Mouse (Mus musculus): ENCODE results near the gene Clcn7. TPM values are rescaled to one million over a fixed set of nuclear protein-coding genes. Genes with fewer than 3 reads are reported as not detected.
A peak's percentile ranks its signal among the peaks of the same experiment; 100 is the strongest.
"Not testable (repeated sequence)": the region's sequence is repeated elsewhere in the genome, so short reads cannot be mapped to it uniquely, and the experiment has no call there.

Clcn7 gene
- polyA plus RNA-seq, 1 experiment, result 41.4 TPM

DNA sequence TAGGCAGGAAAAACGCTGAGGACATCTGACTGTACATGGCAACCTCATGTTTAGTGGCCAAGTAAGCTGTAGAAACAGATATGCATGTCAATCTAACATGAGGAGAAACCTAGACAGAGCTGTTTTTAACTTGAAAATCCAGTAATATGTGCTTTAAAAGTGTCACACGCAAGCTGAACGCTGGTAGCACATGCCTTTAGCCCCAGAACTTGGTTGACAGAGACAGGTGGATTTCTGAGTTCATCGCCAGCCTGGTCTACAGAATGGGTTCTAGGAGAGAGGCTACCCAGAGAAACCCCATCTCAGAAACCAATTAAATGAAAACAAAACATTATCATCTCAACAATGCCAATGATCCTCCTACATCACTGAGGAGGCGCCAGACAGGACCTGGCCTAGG is 22.0 kb upstream of the Clcn7 start:
- no peak for DNase-seq (ENCODE audit: low read depth)
- TF ChIP-seq CTCF (IDR thresholded peaks at IDR 0.05; ENCODE audit: borderline replicate concordance, extremely low read depth, insufficient read depth, insufficient read length) (no peak), POLR2A (IDR thresholded peaks at IDR 0.05; ENCODE audit: borderline replicate concordance, extremely low read depth, insufficient read depth, insufficient read length, poor library complexity, severe bottlenecking) (no peak)

- DNase-seq (ENCODE audit: low read depth), result peak; percentile 44
- no peak for TF ChIP-seq POLR2A (IDR thresholded peaks at IDR 0.05; ENCODE audit: borderline replicate concordance, extremely low read depth, insufficient read depth, insufficient read length, poor library complexity, severe bottlenecking)
- no peak for TF ChIP-seq CTCF (IDR thresholded peaks at IDR 0.05; ENCODE audit: borderline replicate concordance, extremely low read depth, insufficient read depth, insufficient read length)
Observed at GRCm38 (mm10) chr17:25111739-25112422, 21.3 kb upstream of the Clcn7 start.

GRCm38 (mm10) chr17:25112423-25112810 is 20.8 kb upstream of the Clcn7 start:
- TF ChIP-seq CTCF (IDR thresholded peaks at IDR 0.05; ENCODE audit: borderline replicate concordance, extremely low read depth, insufficient read depth, insufficient read length), result no peak
- no peak for TF ChIP-seq POLR2A (IDR thresholded peaks at IDR 0.05; ENCODE audit: borderline replicate concordance, extremely low read depth, insufficient read depth, insufficient read length, poor library complexity, severe bottlenecking)
- no peak for DNase-seq (ENCODE audit: low read depth)

DNA sequence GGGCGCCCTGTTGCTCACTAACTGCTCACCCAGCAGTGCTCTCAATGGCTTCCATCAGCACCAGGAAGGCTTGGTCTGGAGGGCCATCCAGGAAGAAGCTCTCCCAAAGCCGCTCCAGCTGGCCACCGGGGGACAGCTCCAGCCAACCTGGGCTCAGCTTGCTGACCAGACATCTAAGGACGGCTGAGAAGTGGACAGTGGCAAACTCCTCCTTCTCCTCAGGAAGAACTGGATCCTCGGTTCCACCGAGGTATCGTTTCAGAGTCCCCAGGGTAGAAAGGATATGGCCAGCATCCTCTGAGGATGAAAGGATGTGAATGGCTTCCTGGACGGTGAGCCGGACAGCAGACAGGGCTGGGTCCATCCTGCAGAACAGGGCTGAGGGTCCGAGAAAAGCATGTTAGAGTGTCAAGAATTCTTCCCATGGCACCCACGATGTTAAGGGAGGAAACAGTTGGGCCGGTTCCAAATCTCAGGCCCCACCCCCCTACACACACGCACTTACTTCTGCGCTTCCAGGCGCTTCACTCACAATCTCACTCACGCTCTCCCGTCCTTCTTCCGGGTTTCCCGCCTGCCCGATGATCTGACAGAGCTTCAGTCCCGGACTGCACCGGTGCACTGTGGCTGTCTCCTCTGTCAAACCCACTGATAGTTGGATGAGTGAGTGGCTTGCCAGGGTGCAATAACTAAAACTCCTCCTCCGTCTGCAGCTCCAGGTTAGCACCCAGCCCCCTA is 18.1 kb upstream of the Clcn7 start:
- no peak for DNase-seq (ENCODE audit: low read depth)
- no peak for TF ChIP-seq CTCF (IDR thresholded peaks at IDR 0.05; ENCODE audit: borderline replicate concordance, extremely low read depth, insufficient read depth, insufficient read length)

DNA sequence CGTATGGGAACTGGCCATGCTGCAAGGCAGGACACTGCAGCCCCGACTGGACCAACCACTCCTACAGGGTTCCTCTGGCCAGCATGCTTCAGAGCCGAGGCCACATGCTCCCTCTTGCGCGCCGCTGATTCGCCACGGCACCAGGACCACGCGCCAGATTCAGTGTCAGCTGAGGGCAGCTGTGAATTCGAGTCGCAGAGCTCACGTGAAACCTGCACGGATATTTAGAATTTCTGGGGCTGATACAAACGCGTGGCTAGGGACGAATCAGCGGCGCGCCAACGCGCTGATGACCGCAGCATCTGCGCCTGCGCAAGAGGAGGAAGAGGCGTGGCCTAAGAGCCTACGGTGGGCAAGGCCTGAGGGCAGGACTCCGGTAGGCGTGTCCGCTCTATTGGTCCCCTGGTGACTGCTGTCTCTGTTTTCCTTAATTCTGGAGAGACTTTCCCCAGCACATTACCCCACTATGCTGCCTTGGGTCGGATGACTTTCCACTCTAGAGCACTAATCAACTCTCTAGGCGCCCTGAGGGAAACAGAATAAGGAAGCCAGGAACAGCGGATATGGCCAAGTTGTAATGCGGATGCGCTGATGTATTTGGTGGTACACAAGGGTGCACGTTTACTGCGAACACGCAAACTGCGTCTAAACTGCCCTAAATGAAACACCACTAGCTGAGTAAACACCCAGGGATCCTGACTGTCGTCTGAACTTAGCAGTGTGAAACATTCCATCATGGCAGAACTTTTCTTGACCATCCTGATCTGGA is 17.3 kb upstream of the Clcn7 start, which contains the start of gene Telo2:
Gene Telo2 (minus strand): TSS at position 304 of the 769 bp plus-strand sequence.
- DNase-seq (ENCODE audit: low read depth), result peak; percentile 96
- no peak for TF ChIP-seq CTCF (IDR thresholded peaks at IDR 0.05; ENCODE audit: borderline replicate concordance, extremely low read depth, insufficient read depth, insufficient read length)
- peak; percentile 70; the same call in 1 of the 2 replicates for TF ChIP-seq POLR2A (IDR thresholded peaks at IDR 0.05; ENCODE audit: borderline replicate concordance, extremely low read depth, insufficient read depth, insufficient read length, poor library complexity, severe bottlenecking)

- peak; percentile 41; the same call in 1 of the 2 replicates for TF ChIP-seq CTCF (IDR thresholded peaks at IDR 0.05; ENCODE audit: borderline replicate concordance, extremely low read depth, insufficient read depth, insufficient read length)
- no peak for TF ChIP-seq POLR2A (IDR thresholded peaks at IDR 0.05; ENCODE audit: borderline replicate concordance, extremely low read depth, insufficient read depth, insufficient read length, poor library complexity, severe bottlenecking)
- no peak for DNase-seq (ENCODE audit: low read depth)
Observed at GRCm38 (mm10) chr17:25117263-25117662, 15.9 kb upstream of the Clcn7 start.

DNA sequence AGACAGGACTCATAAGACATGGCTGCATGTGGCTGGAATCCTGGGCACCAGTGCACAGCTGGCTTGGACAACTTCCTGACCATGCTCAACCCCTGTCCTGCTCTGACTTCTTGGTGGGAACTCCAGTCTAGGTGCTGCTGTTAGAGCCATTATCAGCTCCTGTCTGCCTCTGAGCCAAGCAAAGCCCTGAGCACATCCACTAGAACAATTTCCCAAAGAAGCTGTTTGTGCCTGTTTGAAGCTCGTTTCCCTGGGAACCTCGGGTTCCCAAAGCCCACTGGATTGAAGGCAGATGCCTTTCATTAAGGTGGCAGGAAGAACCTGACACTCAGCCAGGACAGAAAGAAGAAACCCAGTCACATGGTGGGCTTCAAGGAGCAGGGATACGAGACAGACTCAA is 12.8 kb upstream of the Clcn7 start, which contains the start of gene Ptx4:
Gene Ptx4 (plus strand): TSS at position 355 of the 400 bp plus-strand sequence.
- no peak for TF ChIP-seq CTCF (IDR thresholded peaks at IDR 0.05; ENCODE audit: borderline replicate concordance, extremely low read depth, insufficient read depth, insufficient read length)
- no peak for TF ChIP-seq POLR2A (IDR thresholded peaks at IDR 0.05; ENCODE audit: borderline replicate concordance, extremely low read depth, insufficient read depth, insufficient read length, poor library complexity, severe bottlenecking)

GRCm38 (mm10) chr17:25123979-25124378 is 9.2 kb upstream of the Clcn7 start:
- no peak for DNase-seq (ENCODE audit: low read depth)
- peak; percentile 32; the same call in 1 of the 2 replicates for TF ChIP-seq CTCF (IDR thresholded peaks at IDR 0.05; ENCODE audit: borderline replicate concordance, extremely low read depth, insufficient read depth, insufficient read length)
- TF ChIP-seq POLR2A (IDR thresholded peaks at IDR 0.05; ENCODE audit: borderline replicate concordance, extremely low read depth, insufficient read depth, insufficient read length, poor library complexity, severe bottlenecking), result no peak

More for the DNA sequence above, 12.8 kb upstream of the Clcn7 start, which contains the start of gene Ptx4:
- no peak for DNase-seq (ENCODE audit: low read depth)

DNA sequence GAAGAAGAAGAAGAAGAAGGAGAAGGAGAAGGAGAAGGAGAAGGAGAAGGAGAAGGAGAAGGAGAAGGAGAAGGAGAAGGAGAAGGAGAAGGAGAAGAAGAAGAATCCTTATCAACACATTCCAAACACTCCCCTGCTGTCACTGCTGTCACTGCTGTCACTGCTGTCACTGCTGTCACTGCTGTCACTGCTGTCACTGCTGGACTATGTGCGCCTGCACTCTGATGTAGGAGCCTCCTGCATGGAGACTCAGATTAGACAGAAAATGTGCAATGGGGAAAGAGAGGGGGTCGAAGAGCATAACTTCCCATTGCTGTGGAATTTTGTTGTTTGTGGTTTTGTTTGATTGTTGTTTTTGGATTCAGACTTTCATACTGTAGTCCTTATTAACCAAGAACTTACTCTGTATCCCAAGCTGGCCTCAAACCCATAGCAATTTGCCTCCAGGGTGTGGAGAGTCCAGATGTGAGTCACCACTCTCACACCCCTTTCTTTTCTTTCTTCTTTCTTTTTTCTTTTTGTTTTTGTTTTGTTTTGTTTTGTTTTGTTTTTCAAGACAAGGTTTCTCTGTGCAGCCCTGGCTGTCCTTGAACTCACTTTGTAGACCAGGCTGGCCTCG is 7.6 kb upstream of the Clcn7 start:
- DNase-seq (ENCODE audit: low read depth), result not testable (repeated sequence)

GRCm38 (mm10) chr17:25127079-25127478 is 6.1 kb upstream of the Clcn7 start:
- peak; percentile 48 for DNase-seq (ENCODE audit: low read depth)
- TF ChIP-seq POLR2A (IDR thresholded peaks at IDR 0.05; ENCODE audit: borderline replicate concordance, extremely low read depth, insufficient read depth, insufficient read length, poor library complexity, severe bottlenecking), result no peak
- no peak for TF ChIP-seq CTCF (IDR thresholded peaks at IDR 0.05; ENCODE audit: borderline replicate concordance, extremely low read depth, insufficient read depth, insufficient read length)

DNA sequence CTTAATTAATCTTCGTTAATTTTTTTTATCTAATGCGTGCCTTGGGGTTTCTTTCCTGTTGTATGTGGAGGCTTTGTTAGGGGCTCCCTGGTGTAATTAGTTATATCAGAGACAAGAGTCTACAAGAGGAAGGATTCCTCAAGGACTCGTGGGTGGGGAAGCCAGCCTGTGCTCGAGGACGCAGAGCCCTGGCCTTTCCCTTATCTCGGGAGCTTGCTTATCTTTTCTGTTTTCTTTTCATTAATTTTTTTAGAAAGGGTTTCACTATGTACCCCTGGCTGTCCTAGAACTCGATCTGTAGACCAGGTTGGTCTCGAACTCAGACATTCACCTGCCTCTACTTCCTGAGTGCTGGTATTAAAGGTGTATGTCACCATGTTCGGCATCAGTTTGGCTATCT is 5.5 kb upstream of the Clcn7 start:
- TF ChIP-seq CTCF (IDR thresholded peaks at IDR 0.05; ENCODE audit: borderline replicate concordance, extremely low read depth, insufficient read depth, insufficient read length), result no peak
- no peak for TF ChIP-seq POLR2A (IDR thresholded peaks at IDR 0.05; ENCODE audit: borderline replicate concordance, extremely low read depth, insufficient read depth, insufficient read length, poor library complexity, severe bottlenecking)
- no peak for DNase-seq (ENCODE audit: low read depth)
